Mouse (Mus musculus) limb, embryonic 14.5 days (tissue): Measurements from ENCODE around the gene Gm9821. TPM values are rescaled to one million over a fixed set of nuclear protein-coding genes. Genes with fewer than 3 reads are reported as not detected.

Experiments used
- ATAC-seq: fragments of 200-750 bp; cut with Nextera tagmentation; 2 replicates; pipeline ENCODE4 v1.8.0; 2017; ENCODE audit warnings: low read depth, moderate number of reproducible peaks, moderate TSS enrichment; ENCODE audit not compliant: low FRiP score
- DNase-seq: peaks from one replicate; pipeline ENCODE4 v3.0.0-alpha.2; 2015; ENCODE audit warnings: low spot score
- H3K27ac ChIP-seq: fragments of 300-500 bp; sonication (generic); replicated peaks from 2 replicates; pipeline ENCODE4 v1.5.1; 2014; ENCODE audit warnings: low read depth, mild to moderate bottlenecking, low read length, moderate library complexity, mixed read lengths
- H3K27me3 ChIP-seq: fragments of 300-500 bp; sonication (generic); 2 replicates; pipeline ENCODE4 v1.6.1; 2014; ENCODE audit warnings: low read length, mixed read lengths; ENCODE audit not compliant: control insufficient read depth, insufficient read depth
- H3K36me3 ChIP-seq: fragments of 300-500 bp; sonication (generic); 2 replicates; pipeline ENCODE4 v1.6.1; 2014; ENCODE audit warnings: mild to moderate bottlenecking, low read length, moderate library complexity, mixed read lengths; ENCODE audit not compliant: control insufficient read depth, insufficient read depth
- H3K4me1 ChIP-seq: fragments of 300-500 bp; sonication (generic); 2 replicates; pipeline ENCODE4 v1.6.1; 2014; ENCODE audit warnings: antibody characterized with exemption, low read length, mixed read lengths; ENCODE audit not compliant: control insufficient read depth, insufficient read depth
- H3K4me2 ChIP-seq: fragments of 300-500 bp; sonication (generic); replicated peaks from 2 replicates; pipeline ENCODE4 v1.6.1; 2014; ENCODE audit warnings: low read depth, mild to moderate bottlenecking, low read length, moderate library complexity; ENCODE audit not compliant: severe bottlenecking
- H3K4me3 ChIP-seq: fragments of 300-500 bp; sonication (generic); replicated peaks from 2 replicates; pipeline ENCODE4 v1.5.1; 2014; ENCODE audit warnings: low read length
- H3K9ac ChIP-seq: fragments of 300-500 bp; sonication (generic); 2 replicates; pipeline ENCODE4 v1.6.1; 2014; ENCODE audit warnings: mild to moderate bottlenecking, low read depth, low read length, moderate library complexity; ENCODE audit not compliant: severe bottlenecking
- H3K9me3 ChIP-seq: fragments of 300-500 bp; sonication (generic); 2 replicates; pipeline ENCODE4 v1.6.1; 2016; ENCODE audit warnings: low read length; ENCODE audit not compliant: control insufficient read depth
- POLR2A ChIP-seq: fragments of 200-500 bp; IDR thresholded peaks from 2 replicates; pipeline ENCODE4 v1.8.0; 2012; ENCODE audit warnings: inconsistent platforms, mild to moderate bottlenecking, moderate library complexity, borderline replicate concordance; ENCODE audit not compliant: insufficient read depth, insufficient read length; ENCODE audit errors: extremely low read depth
- WGBS: fragments of 180-500 bp; shearing (Covaris S2); extraction: QIAGEN DNeasy Blood & Tissue Kit; methylation state at CpG from one replicate; pipeline ENCODE4 v1.1.7; 2014; 5-methylcytosine and 5-hydroxymethylcytosine counted together
- polyA plus RNA-seq, 2 experiments: library from polyadenylated mRNA; depleted of rRNA in 1 of 2; stranded (reverse) in 1 of 2; unstranded in 1 of 2; fragments of >200 nt; fragmentation: Nextera tagmentation in 1 of 2; extraction: Ambion mirVana in 1 of 2; gene quantifications; 2 replicates each; pipeline versions ENCODE4 v1.2.1 to v1.2.3; 2012 to 2014

Gm9821 gene
- polyA plus RNA-seq, 2 experiments, result 0.56 TPM; not detected in 1

DNA sequence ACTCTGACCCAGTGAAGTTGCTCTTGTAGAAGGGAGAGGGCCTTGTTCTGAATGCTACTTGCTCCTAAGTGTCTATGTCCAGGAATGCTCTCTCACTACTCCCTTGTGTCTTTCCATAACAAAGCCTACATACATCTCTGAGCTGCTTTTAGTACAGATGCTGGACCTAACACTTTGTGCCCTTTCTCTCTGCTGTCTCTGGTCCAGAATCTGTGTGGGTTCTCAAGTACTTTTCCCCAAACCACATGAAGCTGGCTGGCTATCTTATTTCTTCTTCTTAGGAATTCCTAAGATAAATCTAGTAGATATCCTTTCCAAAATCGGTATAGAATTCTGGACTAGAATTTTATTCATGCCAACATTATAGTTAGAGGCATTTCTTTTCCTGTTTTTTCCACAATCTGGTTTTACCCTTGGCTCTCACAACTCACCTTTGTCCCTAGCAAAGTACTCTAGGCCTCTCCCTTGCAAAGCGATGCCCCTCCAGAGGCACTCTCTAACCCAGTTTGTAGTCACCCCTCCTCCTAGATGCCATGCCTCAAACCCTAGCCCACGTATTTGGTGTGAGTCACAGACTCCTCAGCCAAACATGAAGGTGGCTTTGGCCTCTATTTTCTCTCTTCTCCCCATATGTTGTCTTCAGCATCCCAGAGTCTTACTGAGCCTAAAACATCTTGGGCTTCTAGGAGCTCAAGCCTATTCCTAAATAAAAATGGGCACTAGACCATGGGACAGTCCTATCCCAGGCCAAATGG, 42.2 kb upstream of the Gm9821 start:
- Histone ChIP-seq H3K4me2 (no peak overlapping the region), H3K27ac (no peak overlapping the region), H3K9ac (no peak overlapping the region), H3K36me3 (peaks cover 25% of the 10 kb centered on the region), H3K27me3 (no peaks in the 10 kb centered on the region), H3K9me3 (no peaks in the 10 kb centered on the region), H3K4me3 (no peak overlapping the region), H3K4me1 (no peaks in the 10 kb centered on the region)
- no peak for TF ChIP-seq POLR2A
- ATAC-seq, result no peak
- DNase-seq, result no peak
- WGBS, result 90% methylated on average over 3 of the region's 3 CpGs

DNA sequence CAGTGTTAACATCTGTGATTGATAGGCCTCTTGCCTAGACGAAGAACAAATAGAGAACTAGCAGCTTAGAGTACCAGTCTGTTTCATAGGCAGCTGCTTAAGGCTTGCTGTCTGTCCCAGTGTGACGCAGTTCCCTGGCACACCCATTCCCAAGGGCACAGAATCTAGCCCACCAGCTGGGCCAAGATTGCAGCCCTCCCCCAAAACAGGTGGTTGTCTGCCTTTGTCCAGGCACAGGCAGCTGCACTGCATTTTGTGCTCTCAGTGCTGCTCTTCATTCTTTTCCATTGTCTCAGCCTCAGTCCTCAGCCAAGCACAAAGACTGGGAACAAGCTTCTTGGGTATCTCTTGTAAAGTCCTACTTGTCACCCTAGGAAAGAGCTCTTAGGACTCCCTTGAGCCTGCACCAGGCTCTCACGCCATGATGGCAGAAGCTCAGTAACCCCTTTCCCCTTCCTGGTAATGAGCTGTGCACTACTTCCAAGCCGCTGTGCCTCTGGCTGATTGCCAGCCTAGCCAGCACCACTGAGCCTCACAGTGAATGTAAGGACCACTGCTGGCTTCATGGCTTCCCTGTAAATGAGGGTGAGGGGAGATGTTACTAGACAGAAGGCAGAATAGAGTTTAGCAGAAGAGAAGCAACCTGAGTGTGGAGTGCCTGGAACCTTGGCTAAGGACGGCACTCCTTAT, 40.7 kb upstream of the Gm9821 start:
- Histone ChIP-seq H3K9ac (no peak overlapping the region), H3K4me2 (no peak overlapping the region), H3K36me3 (peaks cover 31% of the 10 kb centered on the region), H3K27ac (no peak overlapping the region), H3K4me1 (no peaks in the 10 kb centered on the region), H3K27me3 (no peaks in the 10 kb centered on the region), H3K9me3 (no peaks in the 10 kb centered on the region), H3K4me3 (no peak overlapping the region)
- ATAC-seq, result 0 out of 2 replicates have a peak, but pooled peaks have one; percentile 34
- peak; percentile 48 for DNase-seq
- no peak for TF ChIP-seq POLR2A
- 65% methylated on average over 5 of the region's 5 CpGs for WGBS

DNA sequence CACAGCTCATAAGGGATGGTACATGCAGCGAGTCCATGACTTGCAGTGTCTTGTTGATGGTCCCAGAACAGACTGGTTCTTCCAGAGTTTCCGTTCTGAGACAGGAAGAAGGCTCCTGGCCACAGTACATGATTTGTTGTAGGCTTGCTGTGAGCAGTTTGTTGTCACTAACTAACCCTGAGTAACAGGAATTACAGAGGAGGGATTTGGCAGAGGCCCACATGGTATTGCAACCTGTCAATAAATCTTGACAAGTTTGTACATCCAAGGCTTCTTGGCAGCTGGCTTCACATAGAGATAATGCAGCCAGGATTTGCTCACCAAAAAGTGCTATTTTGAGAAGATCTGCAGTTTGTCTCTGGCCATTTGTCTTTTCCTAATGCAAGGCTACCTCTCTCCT, 39.4 kb upstream of the Gm9821 start:
- TF ChIP-seq POLR2A, result no peak
- no peak overlapping the region for H3K4me3 ChIP-seq
- H3K9ac ChIP-seq, result no peak overlapping the region
- WGBS, result 90% methylated on average over 2 of the region's 2 CpGs
- no peaks in the 10 kb centered on the region for H3K9me3 ChIP-seq
- H3K36me3 ChIP-seq, result peaks cover 36% of the 10 kb centered on the region
- DNase-seq (peak; percentile 17), ATAC-seq (no peak)
- H3K4me2 ChIP-seq, result no peak overlapping the region
- no peaks in the 10 kb centered on the region for H3K4me1 ChIP-seq
- no peaks in the 10 kb centered on the region for H3K27me3 ChIP-seq
- H3K27ac ChIP-seq, result no peak overlapping the region

DNA sequence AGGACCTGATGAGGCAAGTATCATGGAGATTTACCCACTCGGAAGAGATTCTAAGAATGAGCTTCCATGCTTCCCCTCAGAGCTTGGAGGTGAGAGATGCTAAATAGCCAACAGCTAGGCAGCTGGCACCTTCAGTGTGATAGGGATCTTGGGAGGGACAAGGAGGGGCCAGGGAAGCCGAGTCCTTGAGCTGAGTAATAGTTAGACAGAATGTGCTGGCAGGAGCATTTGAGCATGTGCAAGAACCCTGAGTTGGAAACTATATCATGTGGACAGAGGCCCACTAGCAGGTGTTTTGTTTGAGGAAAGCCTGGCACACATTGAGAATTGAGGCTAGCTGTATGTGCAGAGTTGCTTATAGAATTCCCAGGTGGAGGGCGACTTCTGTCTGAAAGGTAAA, 32.9 kb upstream of the Gm9821 start:
- no peaks in the 10 kb centered on the region for H3K27me3 ChIP-seq
- 66% methylated on average over 3 of the region's 3 CpGs for WGBS
- no peaks in the 10 kb centered on the region for H3K4me1 ChIP-seq
- H3K36me3 ChIP-seq, result peaks cover 82% of the 10 kb centered on the region
- ATAC-seq (no peak), DNase-seq (no peak)
- no peak overlapping the region for H3K9ac ChIP-seq
- no peaks in the 10 kb centered on the region for H3K9me3 ChIP-seq
- no peak overlapping the region for H3K4me2 ChIP-seq
- TF ChIP-seq POLR2A, result no peak
- H3K27ac ChIP-seq, result no peak overlapping the region
- H3K4me3 ChIP-seq, result no peak overlapping the region

DNA sequence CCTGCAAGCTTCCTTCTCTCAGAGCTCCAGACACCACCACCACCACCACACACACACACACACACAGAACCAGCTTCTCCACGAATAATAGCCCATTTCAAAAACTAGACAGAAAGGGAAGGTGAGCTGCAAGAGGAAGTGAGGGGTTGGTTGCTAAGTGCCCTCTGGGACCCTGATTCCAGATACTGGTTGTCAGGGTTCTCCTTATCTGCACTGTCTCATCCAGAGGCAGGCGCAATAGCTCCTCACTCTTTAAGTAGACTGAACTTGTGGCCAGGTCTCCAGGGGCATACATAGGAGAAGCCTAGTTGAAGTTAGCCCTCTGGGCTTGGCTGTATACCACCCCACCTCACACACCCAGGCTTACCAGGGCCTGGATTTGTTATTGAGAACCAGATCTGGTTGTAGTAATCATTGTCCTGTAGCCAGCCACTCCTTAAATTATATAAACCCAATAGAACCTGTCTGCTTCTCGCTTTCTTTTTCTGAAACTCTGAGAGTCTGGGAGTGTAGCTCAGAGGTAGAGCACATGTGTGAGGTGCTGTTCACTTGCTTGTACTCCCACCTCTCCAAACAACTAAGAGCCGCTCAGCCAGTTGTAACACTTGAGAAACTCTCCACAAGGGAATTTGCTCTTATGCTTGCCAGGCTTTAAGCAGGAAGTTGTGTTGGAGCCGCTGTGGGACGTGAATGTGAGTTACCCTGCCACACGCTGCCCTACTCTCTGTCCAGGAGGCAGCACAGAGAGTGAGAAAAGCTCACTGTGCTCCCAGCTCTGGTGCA, 32.0 kb upstream of the Gm9821 start:
- Histone ChIP-seq H3K27me3 (no peaks in the 10 kb centered on the region), H3K27ac (no peak overlapping the region), H3K4me2 (no peak overlapping the region), H3K4me3 (no peak overlapping the region), H3K36me3 (peaks cover 92% of the 10 kb centered on the region), H3K4me1 (no peaks in the 10 kb centered on the region), H3K9me3 (no peaks in the 10 kb centered on the region), H3K9ac (no peak overlapping the region)
- no peak for DNase-seq
- WGBS, result 91% methylated on average over 7 of the region's 7 CpGs
- TF ChIP-seq POLR2A, result no peak
- ATAC-seq, result no peak
